Mouse (Mus musculus): ENCODE results near the gene Hexim1. TPM values are rescaled to one million over a fixed set of nuclear protein-coding genes. Genes with fewer than 3 reads are reported as not detected.

Gene Hexim1
- polyA plus RNA-seq, 1 experiment from 2014 or later: 2.8 TPM

- Histone ChIP-seq H3K4me1 (replicated peaks) (peaks cover 7% of the 10 kb centered on the region), H3K9ac (no peak overlapping the region), H3K27me3 (replicated peaks) (no peaks in the 10 kb centered on the region), H3K9me3 (replicated peaks) (no peaks in the 10 kb centered on the region), H3K27ac (ENCODE audit: poor library complexity, severe bottlenecking) (no peak overlapping the region), H3K36me3 (no peaks in the 10 kb centered on the region), H3K4me3 (no peak overlapping the region), H3K4me2 (no peak overlapping the region)
- WGBS: 47% methylated on average over 5 of the region's 5 CpGs
- no peak for ATAC-seq (ENCODE audit: insufficient number of reproducible peaks, low FRiP score)
These were observed 4.3 kb downstream of the Hexim1 start for GRCm38 (mm10) chr11:103120315-103120714.

GRCm38 (mm10) chr11:103131701-103132575 lies 15.9 kb downstream of the Hexim1 start, which contains the start of gene Hexim2:
TSS of gene Hexim2 (plus strand) at chr11:103132429.
- 0 out of 2 replicates have a peak, but pooled peaks cover 3% of the 10 kb centered on the region for H3K36me3 ChIP-seq
- under 1% methylated on average over 39 of the region's 39 CpGs for WGBS
- ATAC-seq (ENCODE audit: insufficient number of reproducible peaks, low FRiP score): peak; percentile 62
- H3K27me3 ChIP-seq (replicated peaks): no peaks in the 10 kb centered on the region
- H3K4me3 ChIP-seq: peak within 1 kb of the TSS; percentile 82
- no peaks in the 10 kb centered on the region for H3K9me3 ChIP-seq (replicated peaks)
- peak within 1 kb of the TSS; percentile 99 for H3K9ac ChIP-seq
- H3K4me2 ChIP-seq: peak within 1 kb of the TSS; percentile 73
- H3K27ac ChIP-seq (ENCODE audit: poor library complexity, severe bottlenecking): peak within 1 kb of the TSS; percentile 99
- peaks cover 36% of the 10 kb centered on the region for H3K4me1 ChIP-seq (replicated peaks)

- peak; percentile 93 for ATAC-seq (ENCODE audit: insufficient number of reproducible peaks, low FRiP score)
- peak overlapping the region; percentile 82 for H3K4me3 ChIP-seq
- H3K9ac ChIP-seq: peak overlapping the region; percentile 99
- no peaks in the 10 kb centered on the region for H3K27me3 ChIP-seq (replicated peaks)
- H3K36me3 ChIP-seq: 0 out of 2 replicates have a peak, but pooled peaks cover 3% of the 10 kb centered on the region
- peak overlapping the region; percentile 99 for H3K27ac ChIP-seq (ENCODE audit: poor library complexity, severe bottlenecking)
- no peaks in the 10 kb centered on the region for H3K9me3 ChIP-seq (replicated peaks)
- H3K4me2 ChIP-seq: peak overlapping the region; percentile 73
- WGBS: under 1% methylated on average over 57 of the region's 58 CpGs
- peaks cover 36% of the 10 kb centered on the region for H3K4me1 ChIP-seq (replicated peaks)
These were observed 16.8 kb downstream of the Hexim1 start for GRCm38 (mm10) chr11:103132576-103133455.

- Histone ChIP-seq H3K9me3 (replicated peaks) (no peaks in the 10 kb centered on the region), H3K27me3 (replicated peaks) (no peaks in the 10 kb centered on the region), H3K4me3 (peak overlapping the region; percentile 33), H3K27ac (ENCODE audit: poor library complexity, severe bottlenecking) (peak overlapping the region; percentile 85), H3K4me1 (replicated peaks) (peaks cover 36% of the 10 kb centered on the region), H3K36me3 (peaks cover 6% of the 10 kb centered on the region), H3K9ac (peak overlapping the region; percentile 62), H3K4me2 (peak overlapping the region; percentile 64)
- ATAC-seq (ENCODE audit: insufficient number of reproducible peaks, low FRiP score): no peak
- 49% methylated on average over 6 of the region's 6 CpGs for WGBS
These were observed 17.6 kb downstream of the Hexim1 start for GRCm38 (mm10) chr11:103133456-103134185.

- ATAC-seq (ENCODE audit: insufficient number of reproducible peaks, low FRiP score): no peak
- peak overlapping the region; percentile 32; the same call in 1 of the 2 replicates for H3K4me2 ChIP-seq
- H3K36me3 ChIP-seq: peaks cover 12% of the 10 kb centered on the region
- H3K27ac ChIP-seq (ENCODE audit: poor library complexity, severe bottlenecking): peak overlapping the region; percentile 85; the same call in 1 of the 2 replicates
- H3K9me3 ChIP-seq (replicated peaks): no peaks in the 10 kb centered on the region
- H3K27me3 ChIP-seq (replicated peaks): no peaks in the 10 kb centered on the region
- H3K9ac ChIP-seq: 0 out of 2 replicates have a peak overlapping the region, but pooled peaks have one; percentile 24
- WGBS: 76% methylated on average over 3 of the region's 3 CpGs
- peaks cover 36% of the 10 kb centered on the region for H3K4me1 ChIP-seq (replicated peaks)
- no peak overlapping the region for H3K4me3 ChIP-seq
These were observed 18.2 kb downstream of the Hexim1 start for GRCm38 (mm10) chr11:103134221-103134620.

- 0 out of 2 replicates have a peak overlapping the region, but pooled peaks have one; percentile 7 for H3K9ac ChIP-seq
- 65% methylated on average over 8 of the region's 8 CpGs for WGBS
These were observed 20.1 kb downstream of the Hexim1 start for GRCm38 (mm10) chr11:103136039-103136577.

GRCm38 (mm10) chr11:103139951-103140762 lies 24.1 kb downstream of the Hexim1 start:
- WGBS: 80% methylated on average over 14 of the region's 14 CpGs
- Histone ChIP-seq H3K27me3 (replicated peaks) (no peaks in the 10 kb centered on the region), H3K9ac (no peak overlapping the region), H3K4me3 (no peak overlapping the region), H3K4me1 (replicated peaks) (peaks cover 44% of the 10 kb centered on the region), H3K36me3 (peaks cover 14% of the 10 kb centered on the region), H3K4me2 (no peak overlapping the region), H3K9me3 (replicated peaks) (no peaks in the 10 kb centered on the region), H3K27ac (ENCODE audit: poor library complexity, severe bottlenecking) (peak overlapping the region; percentile 76)
- no peak for ATAC-seq (ENCODE audit: insufficient number of reproducible peaks, low FRiP score)

More at GRCm38 (mm10) chr11:103136039-103136577, 20.1 kb downstream of the Hexim1 start:
- Histone ChIP-seq H3K4me2 (no peak overlapping the region), H3K9me3 (replicated peaks) (no peaks in the 10 kb centered on the region), H3K27me3 (replicated peaks) (no peaks in the 10 kb centered on the region), H3K27ac (ENCODE audit: poor library complexity, severe bottlenecking) (no peak overlapping the region), H3K4me3 (no peak overlapping the region), H3K4me1 (replicated peaks) (peaks cover 35% of the 10 kb centered on the region), H3K36me3 (peaks cover 14% of the 10 kb centered on the region)
- ATAC-seq (ENCODE audit: insufficient number of reproducible peaks, low FRiP score): no peak

GRCm38 (mm10) chr11:103140763-103141100 lies 24.7 kb downstream of the Hexim1 start:
- H3K4me1 ChIP-seq (replicated peaks): peaks cover 46% of the 10 kb centered on the region

GRCm38 (mm10) chr11:103141101-103141943 lies 25.3 kb downstream of the Hexim1 start:
- Histone ChIP-seq H3K27ac (ENCODE audit: poor library complexity, severe bottlenecking) (peak overlapping the region; percentile 76), H3K36me3 (peaks cover 14% of the 10 kb centered on the region), H3K9me3 (replicated peaks) (no peaks in the 10 kb centered on the region), H3K4me3 (no peak overlapping the region), H3K9ac (no peak overlapping the region), H3K27me3 (replicated peaks) (no peaks in the 10 kb centered on the region), H3K4me1 (replicated peaks) (peaks cover 46% of the 10 kb centered on the region), H3K4me2 (0 out of 2 replicates have a peak overlapping the region, but pooled peaks have one; percentile 45)
- 23% methylated on average over 11 of the region's 11 CpGs for WGBS
- no peak; the same call in 1 of the 2 replicates for ATAC-seq (ENCODE audit: insufficient number of reproducible peaks, low FRiP score)

More at GRCm38 (mm10) chr11:103140763-103141100, 24.7 kb downstream of the Hexim1 start:
- peaks cover 14% of the 10 kb centered on the region for H3K36me3 ChIP-seq
- H3K4me3 ChIP-seq: no peak overlapping the region
- no peak overlapping the region for H3K4me2 ChIP-seq
- no peak for ATAC-seq (ENCODE audit: insufficient number of reproducible peaks, low FRiP score)
- H3K9ac ChIP-seq: no peak overlapping the region
- H3K9me3 ChIP-seq (replicated peaks): no peaks in the 10 kb centered on the region
- peak overlapping the region; percentile 76 for H3K27ac ChIP-seq (ENCODE audit: poor library complexity, severe bottlenecking)
- H3K27me3 ChIP-seq (replicated peaks): no peaks in the 10 kb centered on the region
- WGBS: 47% methylated on average over 6 of the region's 6 CpGs

All from heart, embryonic 12.5 days (tissue).